Mouse (Mus musculus) G1E (cell line): Measurements from ENCODE around the gene Myom1.

Experiments used
- CTCF ChIP-seq: IDR thresholded peaks from 2 replicates; pipeline ENCODE4 v1.5.1; 2012; ENCODE audit warnings: low read depth, low read length, inconsistent platforms, mixed read lengths
- GATA2 ChIP-seq: IDR thresholded peaks from 2 replicates; pipeline ENCODE4 v1.6.1; 2012; ENCODE audit warnings: low read depth, low read length, inconsistent platforms, borderline replicate concordance

DNA sequence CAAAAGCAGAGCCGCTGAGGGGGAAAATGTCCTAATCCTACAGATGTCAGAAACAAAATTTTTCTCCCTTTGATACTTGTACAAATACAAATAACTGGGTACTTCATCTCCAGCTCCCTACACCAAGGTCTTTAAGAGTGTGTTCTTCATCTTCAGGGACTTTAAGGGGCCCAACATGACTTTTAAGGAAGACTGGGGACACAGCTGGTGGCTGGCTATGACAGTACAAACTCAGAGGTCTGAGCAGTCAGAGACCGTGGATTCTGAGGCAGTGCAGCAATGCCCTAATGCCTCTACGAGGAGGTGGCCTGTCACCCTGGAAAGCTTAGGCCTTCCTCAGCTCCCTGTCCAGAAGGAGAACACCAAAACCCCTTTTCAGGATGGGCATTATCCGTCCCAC, 679 bp downstream of the Myom1 start:
- TF ChIP-seq CTCF (no peak), GATA2 (no peak)
